10 mouse cellular contexts compared by ENCODE assay signal in genomic region chr7:70505671-70506181, GRCm38 (mm10).
DNase-seq lines count a peak whose midpoint lies in the region; ATAC-seq and TF ChIP-seq lines count a peak whose summit lies in the region.
"Had no signal": no experiment of that assay in that cellular context is flagged by ENCODE, and none has a peak within 500 bp of the region (broad histone marks: within the 10 kb centered on the region; RNA-seq: fewer than 3 reads in every experiment).

No protein-coding gene starts in this region.

- H3K4me1 ChIP-seq in heart, embryonic 11.5 days (ENCODE audit: control insufficient read depth, insufficient read depth, low read length) = peaks cover 7% of the 10 kb centered on the region
- H3K4me1 ChIP-seq in kidney, postnatal 0 days (replicated peaks; ENCODE audit: insufficient read depth, low read length) = peaks cover 5% of the 10 kb centered on the region; the same call in 1 of the 2 replicates
- H3K4me1 ChIP-seq in forebrain, postnatal 0 days (ENCODE audit: insufficient read depth) = no peaks in the 10 kb centered on the region
- no peaks in the 10 kb centered on the region for H3K4me1 ChIP-seq in forebrain, embryonic 13.5 days
- H3K4me1 ChIP-seq: hindbrain, embryonic 15.5 days had no signal

- no peaks in the 10 kb centered on the region for H3K36me3 ChIP-seq in heart, embryonic 11.5 days (ENCODE audit: control insufficient read depth, insufficient read depth, low read length)
- no peaks in the 10 kb centered on the region for H3K36me3 ChIP-seq in kidney, postnatal 0 days (ENCODE audit: insufficient read depth, low read length)
- no peaks in the 10 kb centered on the region for H3K36me3 ChIP-seq in forebrain, postnatal 0 days (ENCODE audit: insufficient read depth)
- H3K36me3 ChIP-seq in forebrain, embryonic 13.5 days (ENCODE audit: poor library complexity, severe bottlenecking) = no peaks in the 10 kb centered on the region
- H3K36me3 ChIP-seq: hindbrain, embryonic 15.5 days had no signal

- TF ChIP-seq CTCF in kidney, postnatal 0 days (IDR thresholded peaks at IDR 0.05; ENCODE audit: low read depth) = no peak
- TF ChIP-seq CTCF in forebrain, postnatal 0 days (IDR thresholded peaks at IDR 0.05; ENCODE audit: low read depth) = no peak

- no peak overlapping the region for H3K9ac ChIP-seq in heart, embryonic 11.5 days (ENCODE audit: low read depth, low read length)
- no peak overlapping the region for H3K9ac ChIP-seq in kidney, postnatal 0 days (ENCODE audit: low read depth, low read length)
- no peak overlapping the region for H3K9ac ChIP-seq in forebrain, postnatal 0 days
- H3K9ac ChIP-seq in forebrain, embryonic 13.5 days = no peak overlapping the region
- H3K9ac ChIP-seq: hindbrain, embryonic 15.5 days had no signal

- H3K27me3 ChIP-seq in heart, embryonic 11.5 days (ENCODE audit: control insufficient read depth, insufficient read depth, low read length) = peaks cover 33% of the 10 kb centered on the region
- no peaks in the 10 kb centered on the region for H3K27me3 ChIP-seq in kidney, postnatal 0 days (ENCODE audit: insufficient read depth, low read length)
- no peaks in the 10 kb centered on the region for H3K27me3 ChIP-seq in forebrain, postnatal 0 days (ENCODE audit: insufficient read depth, low read length)
- H3K27me3 ChIP-seq in forebrain, embryonic 13.5 days = no peaks in the 10 kb centered on the region
- H3K27me3 ChIP-seq: hindbrain, embryonic 15.5 days had no signal

- intact Hi-C loops in heart, postnatal 25 days (cut with DNase I) = no loop called here

- no peak overlapping the region for H3K27ac ChIP-seq in heart, embryonic 11.5 days (ENCODE audit: low read depth, low read length)
- H3K27ac ChIP-seq in kidney, postnatal 0 days = peak overlapping the region; percentile 69
- no peak overlapping the region for H3K27ac ChIP-seq in forebrain, postnatal 0 days (ENCODE audit: low read depth, low read length)
- no peak overlapping the region for H3K27ac ChIP-seq in forebrain, embryonic 13.5 days
- H3K27ac ChIP-seq: hindbrain, embryonic 15.5 days had no signal

- 0 out of 2 replicates have a peak, but pooled peaks have one; percentile 14 for ATAC-seq in heart, embryonic 11.5 days (replicated peaks; ENCODE audit: insufficient number of reproducible peaks, low FRiP score, low TSS enrichment)
- peak; percentile 46 for ATAC-seq in kidney, postnatal 0 days (replicated peaks; ENCODE audit: low FRiP score, low read depth)
- no peak for ATAC-seq in forebrain, postnatal 0 days
- ATAC-seq in forebrain, embryonic 13.5 days = no peak

- DNase-seq in heart, postnatal 25 days (ENCODE audit: low spot score) = no peak
- peak; percentile 52 for DNase-seq in embryo, embryonic 9.5 days (ENCODE audit: extremely low spot score)
- DNase-seq in kidney, postnatal 0 days (ENCODE audit: low spot score) = peak; percentile 89
- DNase-seq in mesoderm, embryonic 11.5 days (ENCODE audit: low read depth, low spot score) = peak; percentile 46
- no peak for DNase-seq in forebrain, postnatal 0 days
- no peak for DNase-seq in Muller cell, postnatal 12 days (ENCODE audit: inconsistent ontology term)
- DNase-seq: cerebellum, postnatal 25 days had no signal

- no peak overlapping the region for H3K4me2 ChIP-seq in heart, embryonic 11.5 days
- H3K4me2 ChIP-seq in kidney, postnatal 0 days (ENCODE audit: low read length) = no peak overlapping the region
- no peak overlapping the region for H3K4me2 ChIP-seq in forebrain, postnatal 0 days (ENCODE audit: low read depth)
- H3K4me2 ChIP-seq in forebrain, embryonic 13.5 days = no peak overlapping the region
- H3K4me2 ChIP-seq: hindbrain, embryonic 15.5 days had no signal

- WGBS in heart, embryonic 11.5 days (ENCODE audit: insufficient replicate concordance) = 13% methylated on average over 7 of the region's 7 CpGs
- WGBS in kidney, postnatal 0 days = 2% methylated on average over 7 of the region's 7 CpGs
- WGBS in forebrain, postnatal 0 days = 32% methylated on average over 7 of the region's 7 CpGs
- WGBS in forebrain, embryonic 13.5 days = 37% methylated on average over 7 of the region's 7 CpGs

- no peaks in the 10 kb centered on the region for H3K9me3 ChIP-seq in heart, embryonic 11.5 days (replicated peaks; ENCODE audit: control insufficient read depth, low read length)
- H3K9me3 ChIP-seq in kidney, postnatal 0 days (replicated peaks; ENCODE audit: low read length) = no peaks in the 10 kb centered on the region
- no peaks in the 10 kb centered on the region for H3K9me3 ChIP-seq in forebrain, postnatal 0 days (ENCODE audit: low read length)
- no peaks in the 10 kb centered on the region for H3K9me3 ChIP-seq in forebrain, embryonic 13.5 days (replicated peaks)
- H3K9me3 ChIP-seq: hindbrain, embryonic 15.5 days had no signal

- H3K4me3 ChIP-seq in heart, embryonic 11.5 days (ENCODE audit: low read depth, low read length) = no peak overlapping the region
- H3K4me3 ChIP-seq in kidney, postnatal 0 days (replicated peaks; ENCODE audit: low read depth, low read length) = no peak overlapping the region
- H3K4me3 ChIP-seq in forebrain, postnatal 0 days (ENCODE audit: low read depth, low read length) = no peak overlapping the region
- H3K4me3 ChIP-seq in forebrain, embryonic 13.5 days = no peak overlapping the region
- H3K4me3 ChIP-seq: hindbrain, embryonic 15.5 days had no signal

Comparison
In these comparisons a context has a peak if more than half of its experiments do, and no peak if none do; other contexts are left out.
1. ATAC-seq: peak in heart, embryonic 11.5 days (single experiment) and kidney, postnatal 0 days (single experiment); none in forebrain, postnatal 0 days (single experiment) and forebrain, embryonic 13.5 days (single experiment).
2. DNase-seq: peak in embryo, embryonic 9.5 days (single experiment), kidney, postnatal 0 days (single experiment) and mesoderm, embryonic 11.5 days (single experiment); none in heart, postnatal 25 days (single experiment), forebrain, postnatal 0 days (single experiment) and Muller cell, postnatal 12 days (single experiment).